26 mouse cellular contexts compared by ENCODE assay signal in genomic region chr3:157119916-157120315, GRCm38 (mm10).
DNase-seq lines count a peak whose midpoint lies in the region; ATAC-seq and TF ChIP-seq lines count a peak whose summit lies in the region.
"Had no signal": no experiment of that assay in that cellular context is flagged by ENCODE, and none has a peak within 500 bp of the region (broad histone marks: within the 10 kb centered on the region; RNA-seq: fewer than 3 reads in every experiment).

No protein-coding gene starts in this region.

- in situ Hi-C loops in CH12.LX (cut with MboI; ENCODE audit: low pct_ligation_motif_present, low pct_unique_long_range_greater_than_20kb, low sequenced_read_pairs) = loop anchor here (25.0 kb wide), 1 partner anchor 258 kb away; no protein-coding TSS in a partner anchor

- H3K36me3 ChIP-seq in midbrain, embryonic 11.5 days (ENCODE audit: control insufficient read depth, insufficient read depth, low read length) = no peaks in the 10 kb centered on the region
- no peaks in the 10 kb centered on the region for H3K36me3 ChIP-seq in midbrain, embryonic 10.5 days
- no peaks in the 10 kb centered on the region for H3K36me3 ChIP-seq in CH12.LX (replicated peaks in 1 of 2; ENCODE audit: control insufficient read depth in 1 of 2, insufficient read depth in 1 of 2, low read length in 1 of 2)
- H3K36me3 ChIP-seq: embryonic facial prominence, embryonic 10.5 days; embryonic facial prominence, embryonic 13.5 days; forebrain, embryonic 12.5 days; forebrain, embryonic 15.5 days; intestine, embryonic 15.5 days had no signal

- no peak for TF ChIP-seq EP300 in CH12.LX (IDR thresholded peaks at IDR 0.05; ENCODE audit: low read length)

- ATAC-seq in frontal cortex, adult (ENCODE audit: low TSS enrichment) = peak; percentile 46
- ATAC-seq in midbrain, embryonic 11.5 days (ENCODE audit: low FRiP score) = peak; percentile 41; the same call in 1 of the 2 replicates
- ATAC-seq: forebrain, embryonic 15.5 days; intestine, embryonic 15.5 days had no signal

- DNase-seq in frontal cortex, postnatal 14 days (ENCODE audit: low spot score in 2 of 2) = no peak
- peak; percentile 78 for DNase-seq in midbrain, embryonic 11.5 days (ENCODE audit: low spot score, missing footprints)
- no peak for DNase-seq in midbrain, embryonic 10.5 days (ENCODE audit: low spot score)
- DNase-seq in CH12.LX (ENCODE audit: extremely low read depth) = no peak
- peak; percentile 27 for DNase-seq in mesoderm, embryonic 11.5 days (ENCODE audit: low read depth, low spot score)
- DNase-seq in adrenal gland, postnatal 25 days = no peak
- DNase-seq in urinary bladder, postnatal 14 days (ENCODE audit: low spot score) = no peak
- DNase-seq: adrenal gland, adult 8-10 months; adrenal gland, postnatal 36 days; cerebellum, adult 11-12 months; cerebellum, adult 8-10 months; cerebellum, postnatal 10 days; cerebellum, postnatal 36 days; embryo, embryonic 11 days; gastrocnemius, adult 2 months; gastrocnemius, postnatal 14 days; heart, adult 11 months had no signal

- no peak overlapping the region for H3K4me3 ChIP-seq in midbrain, embryonic 11.5 days (ENCODE audit: low read depth, low read length)
- no peak overlapping the region for H3K4me3 ChIP-seq in midbrain, embryonic 10.5 days
- no peak overlapping the region for H3K4me3 ChIP-seq in CH12.LX (replicated peaks in 1 of 3; ENCODE audit: low read depth in 2 of 3, low read length in 2 of 3, poor library complexity in 1 of 3)
- H3K4me3 ChIP-seq: embryonic facial prominence, embryonic 10.5 days; embryonic facial prominence, embryonic 13.5 days; erythroblast, embryonic 14.5 days; forebrain, embryonic 12.5 days; forebrain, embryonic 15.5 days; gastrocnemius, adult 2 months; intestine, embryonic 15.5 days had no signal

- H3K27ac ChIP-seq in midbrain, embryonic 11.5 days (ENCODE audit: low read depth, low read length) = no peak overlapping the region
- no peak overlapping the region; the same call in 1 of the 2 replicates for H3K27ac ChIP-seq in midbrain, embryonic 10.5 days (replicated peaks)
- no peak overlapping the region for H3K27ac ChIP-seq in CH12.LX (ENCODE audit: insufficient read depth, low read depth)
- H3K27ac ChIP-seq: embryonic facial prominence, embryonic 10.5 days; embryonic facial prominence, embryonic 13.5 days; forebrain, embryonic 12.5 days; forebrain, embryonic 15.5 days; gastrocnemius, adult 2 months; hindbrain, embryonic 14.5 days; intestine, embryonic 15.5 days had no signal

- peaks cover 2% of the 10 kb centered on the region; the same call in 1 of the 2 replicates for H3K4me1 ChIP-seq in midbrain, embryonic 11.5 days (ENCODE audit: control insufficient read depth, insufficient read depth, low read length)
- peaks cover 14% of the 10 kb centered on the region for H3K4me1 ChIP-seq in midbrain, embryonic 10.5 days
- H3K4me1 ChIP-seq in CH12.LX (ENCODE audit: control insufficient read depth in 1 of 2, insufficient read depth in 2 of 2) = peaks cover 0 to 8% of the 10 kb centered on the region in 2 experiments; a peak in 3 of 4 replicates
- H3K4me1 ChIP-seq: intestine, embryonic 15.5 days had no signal

- no peak overlapping the region for H3K4me2 ChIP-seq in midbrain, embryonic 11.5 days
- H3K4me2 ChIP-seq in CH12.LX (ENCODE audit: insufficient read depth, low read depth, poor library complexity, severe bottlenecking) = no peak overlapping the region
- H3K4me2 ChIP-seq: embryonic facial prominence, embryonic 13.5 days; forebrain, embryonic 12.5 days; forebrain, embryonic 15.5 days; heart, embryonic 11.5 days; hindbrain, embryonic 14.5 days; intestine, embryonic 15.5 days had no signal

- dilution Hi-C loops in CH12.LX (cut with MboI; ENCODE audit: extremely low pct_ligation_motif_present, extremely low pct_unique_long_range_greater_than_20kb, low sequenced_read_pairs) = no loop called here

- H3K79me2 ChIP-seq in CH12.LX (replicated peaks; ENCODE audit: control insufficient read depth, extremely low read depth, insufficient read depth, poor library complexity, severe bottlenecking) = no peaks in the 10 kb centered on the region

- TF ChIP-seq POLR2A in CH12.LX (IDR thresholded peaks at IDR 0.05; ENCODE audit: low read depth, low read length) = no peak

- no peaks in the 10 kb centered on the region for H3K27me3 ChIP-seq in midbrain, embryonic 11.5 days (ENCODE audit: control insufficient read depth, insufficient read depth, low read length)
- H3K27me3 ChIP-seq in midbrain, embryonic 10.5 days (ENCODE audit: low read depth, poor library complexity, severe bottlenecking) = no peaks in the 10 kb centered on the region
- H3K27me3 ChIP-seq in CH12.LX (replicated peaks) = no peaks in the 10 kb centered on the region
- H3K27me3 ChIP-seq: embryonic facial prominence, embryonic 13.5 days; forebrain, embryonic 12.5 days; forebrain, embryonic 15.5 days; intestine, embryonic 15.5 days had no signal

- whole genome bisulfite sequencing in midbrain, embryonic 11.5 days = 52% methylated on average over 2 of the region's 2 CpGs
- WGBS in midbrain, embryonic 10.5 days = 60% methylated on average over 2 of the region's 2 CpGs

- no peak for TF ChIP-seq CTCF in CH12.LX (conservative IDR thresholded peaks at IDR 0.05 in 1 of 2, IDR thresholded peaks at IDR 0.05 in 1 of 2; ENCODE audit: low read depth in 2 of 2, low read length in 2 of 2)

- H3K9ac ChIP-seq in midbrain, embryonic 11.5 days (ENCODE audit: low read length) = no peak overlapping the region
- no peak overlapping the region for H3K9ac ChIP-seq in CH12.LX (ENCODE audit: insufficient read depth, low read depth)
- H3K9ac ChIP-seq: embryonic facial prominence, embryonic 13.5 days; forebrain, embryonic 12.5 days; forebrain, embryonic 15.5 days; hindbrain, embryonic 14.5 days; intestine, embryonic 15.5 days had no signal

- no peaks in the 10 kb centered on the region for H3K9me3 ChIP-seq in midbrain, embryonic 11.5 days (ENCODE audit: control insufficient read depth, low read length)
- no peaks in the 10 kb centered on the region for H3K9me3 ChIP-seq in midbrain, embryonic 10.5 days (replicated peaks)
- H3K9me3 ChIP-seq in CH12.LX (replicated peaks; ENCODE audit: low read length) = no peaks in the 10 kb centered on the region
- H3K9me3 ChIP-seq: embryonic facial prominence, embryonic 10.5 days; embryonic facial prominence, embryonic 13.5 days; forebrain, embryonic 12.5 days; forebrain, embryonic 15.5 days; intestine, embryonic 15.5 days had no signal

- TF ChIP-seq RAD21 in CH12.LX (IDR thresholded peaks at IDR 0.05; ENCODE audit: low read depth, low read length) = no peak

TF ChIP-seq in CH12.LX, 34 proteins besides CTCF, POLR2A, EP300 and RAD21:
- TF ChIP-seq ZKSCAN1 (IDR thresholded peaks at IDR 0.05; ENCODE audit: borderline replicate concordance, low read depth, low read length) (no peak), ZNF384 (IDR thresholded peaks at IDR 0.05; ENCODE audit: low read depth, low read length) (0 out of 2 replicates have a peak, but pooled peaks have one; percentile 19)

Comparison
In these comparisons a context has a peak if more than half of its experiments do, and no peak if none do; other contexts are left out.
1. DNase-seq: peak in midbrain, embryonic 11.5 days (single experiment) and mesoderm, embryonic 11.5 days (single experiment); none in frontal cortex, postnatal 14 days (0 of 2), midbrain, embryonic 10.5 days (single experiment), CH12.LX (single experiment), adrenal gland, postnatal 25 days (single experiment) and urinary bladder, postnatal 14 days (single experiment).